Mouse (Mus musculus) bone marrow, adult 2 months (tissue): ENCODE results near the gene Mtor. TPM values are rescaled to one million over a fixed set of nuclear protein-coding genes. Genes with fewer than 3 reads are reported as not detected.
A peak's percentile ranks its signal among the peaks of the same experiment; 100 is the strongest.

Experiments used
- H3K27ac ChIP-seq: fragments of 200-500 bp; 2 replicates; pipeline ENCODE4 v1.5.1; 2012; ENCODE audit warnings: low read depth, mild to moderate bottlenecking, control low read depth, inconsistent platforms, low read length; ENCODE audit not compliant: control insufficient read depth, poor library complexity, insufficient read depth
- H3K4me1 ChIP-seq: fragments of 200-500 bp; 2 replicates; pipeline ENCODE4 v1.6.1; 2011; ENCODE audit warnings: low read length; ENCODE audit not compliant: control insufficient read depth, insufficient read depth
- H3K4me3 ChIP-seq: fragments of 200-500 bp; replicated peaks from 2 replicates; pipeline ENCODE3; 2011; ENCODE audit warnings: mild to moderate bottlenecking, low read depth, low read length, control low read depth; ENCODE audit not compliant: control insufficient read depth
- CTCF ChIP-seq: fragments of 200-500 bp; IDR thresholded peaks from 2 replicates; pipeline ENCODE4 v1.5.1; 2011; ENCODE audit warnings: low read length, control low read depth; ENCODE audit not compliant: control insufficient read depth, insufficient read depth
- POLR2A ChIP-seq: fragments of 200-500 bp; IDR thresholded peaks from 2 replicates; pipeline ENCODE4 v1.6.1; 2011; ENCODE audit warnings: low read depth, mild to moderate bottlenecking, control low read depth, low read length, borderline replicate concordance; ENCODE audit not compliant: control insufficient read depth
- WGBS: fragments of 180-500 bp; shearing (Covaris S2); methylation state at CpG from one replicate; pipeline ENCODE4 v1.1.7; 2018; 5-methylcytosine and 5-hydroxymethylcytosine counted together
- polyA plus RNA-seq: library from polyadenylated mRNA; stranded (reverse); fragments of >200 nt; gene quantifications from 2 replicates; pipeline ENCODE4 v1.2.4, GENCODE M21; 2011; ENCODE audit warnings: low replicate concordance; ENCODE audit not compliant: missing spikeins, insufficient read depth, insufficient read length

The Mtor gene
- polyA plus RNA-seq, 1 experiment, result 11.5 TPM

GRCm38 (mm10) chr4:148581422-148581821 lies 133.0 kb downstream of the Mtor start:
- TF ChIP-seq CTCF (no peak), POLR2A (no peak)
- H3K4me3 ChIP-seq, result no peak overlapping the region
- 91% methylated on average over 5 of the region's 5 CpGs for WGBS
- H3K27ac ChIP-seq, result no peak overlapping the region
- H3K4me1 ChIP-seq, result peaks cover 6% of the 10 kb centered on the region

DNA sequence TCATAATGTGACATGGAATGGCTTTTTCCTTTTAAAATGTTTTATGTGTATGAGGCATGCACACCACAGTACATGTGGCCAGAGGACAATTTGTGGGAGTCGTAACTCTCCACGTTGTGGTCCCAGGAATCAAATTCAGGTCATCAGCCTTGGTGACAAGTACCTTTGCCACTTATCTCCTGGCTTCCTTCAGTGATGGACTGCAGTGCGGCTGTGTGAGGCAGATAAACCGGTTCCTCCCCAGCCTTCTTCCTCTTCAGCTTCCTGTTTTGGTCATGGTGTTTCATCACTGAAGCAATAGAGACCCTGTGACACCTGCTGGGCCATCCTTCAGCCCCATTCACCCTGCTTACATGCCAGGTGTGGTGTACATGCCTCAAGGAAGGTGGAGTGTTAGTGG lies 134.8 kb downstream of the Mtor start:
- Histone ChIP-seq H3K27ac (peak overlapping the region; percentile 34; the same call in 1 of the 2 replicates), H3K4me3 (no peak overlapping the region), H3K4me1 (peaks cover 6% of the 10 kb centered on the region)
- TF ChIP-seq CTCF (no peak), POLR2A (no peak)
- 4% methylated on average over 4 of the region's 4 CpGs for WGBS

GRCm38 (mm10) chr4:148586648-148587047 lies 138.2 kb downstream of the Mtor start:
- Histone ChIP-seq H3K27ac (no peak overlapping the region), H3K4me1 (peaks cover 8% of the 10 kb centered on the region), H3K4me3 (no peak overlapping the region)
- no peak for TF ChIP-seq POLR2A
- TF ChIP-seq CTCF, result no peak
- 26% methylated on average over 9 of the region's 9 CpGs for WGBS

GRCm38 (mm10) chr4:148588793-148589192 lies 140.4 kb downstream of the Mtor start:
- H3K27ac ChIP-seq, result no peak overlapping the region
- H3K4me3 ChIP-seq, result no peak overlapping the region
- H3K4me1 ChIP-seq, result peaks cover 5% of the 10 kb centered on the region; the same call in 1 of the 2 replicates
- no peak for TF ChIP-seq POLR2A
- no peak for TF ChIP-seq CTCF
- 51% methylated on average over 9 of the region's 9 CpGs for WGBS

DNA sequence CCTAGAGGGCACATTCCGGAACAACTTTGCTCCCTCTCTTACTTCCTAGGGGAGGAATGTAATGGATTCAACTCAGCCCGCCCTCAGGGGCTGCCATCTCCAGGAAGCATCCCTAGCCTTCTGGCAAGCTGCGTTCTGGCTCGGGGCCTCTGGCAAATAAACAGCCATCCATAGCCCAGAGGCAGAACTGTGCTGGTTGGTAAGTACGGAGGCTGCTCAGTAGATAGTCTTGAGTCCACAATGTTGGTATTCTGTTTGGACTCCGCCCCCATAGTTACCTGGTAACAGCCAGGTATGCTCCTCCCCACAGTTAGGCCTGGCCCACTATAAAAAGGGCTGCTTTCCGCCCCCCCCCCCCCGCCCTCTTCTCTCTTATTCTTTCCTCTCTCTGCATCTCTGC lies 141.2 kb downstream of the Mtor start:
- Histone ChIP-seq H3K27ac (no peak overlapping the region), H3K4me3 (no peak overlapping the region), H3K4me1 (peaks cover 5% of the 10 kb centered on the region; the same call in 1 of the 2 replicates)
- WGBS, result 84% methylated on average over 7 of the region's 8 CpGs
- TF ChIP-seq CTCF (no peak), POLR2A (no peak)

DNA sequence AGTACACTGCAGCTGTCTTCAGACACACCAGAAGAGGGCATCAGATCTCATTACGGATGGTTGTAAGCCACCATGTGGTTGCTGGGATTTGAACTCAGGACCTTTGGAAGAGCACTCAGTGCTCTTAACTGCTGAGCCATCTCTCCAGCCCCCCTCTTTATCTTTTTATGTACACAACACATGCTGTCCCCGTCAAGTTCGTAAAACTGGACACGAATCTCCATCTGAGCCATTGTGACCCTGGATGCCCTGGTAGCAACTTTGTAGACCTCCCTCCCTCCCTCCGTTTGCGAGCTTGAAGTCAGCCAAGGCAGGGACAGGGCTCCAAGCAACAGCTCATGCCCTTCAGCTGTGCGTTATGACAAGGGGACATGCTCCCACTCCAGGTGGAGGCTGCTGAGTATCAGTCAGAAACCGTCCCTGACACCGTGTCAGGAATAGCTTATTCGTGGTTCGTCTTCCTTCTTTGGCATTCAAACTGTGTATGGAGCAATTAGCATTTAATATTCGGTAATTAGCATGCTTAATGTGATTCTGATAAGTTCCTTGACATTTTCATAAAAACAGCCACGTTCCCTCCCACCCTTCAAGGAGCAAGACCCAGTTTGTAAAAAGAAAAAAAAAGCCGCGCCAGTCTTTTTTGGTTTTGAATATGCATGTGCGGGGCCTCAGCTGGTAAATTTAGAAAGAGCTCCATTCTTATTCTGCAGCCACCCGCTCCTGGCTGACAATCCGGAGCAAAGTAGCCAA lies 142.2 kb downstream of the Mtor start:
- H3K4me1 ChIP-seq, result peaks cover 5% of the 10 kb centered on the region; the same call in 1 of the 2 replicates
- TF ChIP-seq CTCF, result no peak
- TF ChIP-seq POLR2A, result no peak
- H3K4me3 ChIP-seq, result peak overlapping the region; percentile 85
- H3K27ac ChIP-seq, result peak overlapping the region; percentile 46; the same call in 1 of the 2 replicates
- WGBS, result 4% methylated on average over 18 of the region's 18 CpGs

- under 1% methylated on average over 43 of the region's 50 CpGs for WGBS
- Histone ChIP-seq H3K4me1 (peaks cover 5% of the 10 kb centered on the region; the same call in 1 of the 2 replicates), H3K27ac (peak within 1 kb of the TSS; percentile 46; the same call in 1 of the 2 replicates), H3K4me3 (peak within 1 kb of the TSS; percentile 85)
- TF ChIP-seq POLR2A (no peak), CTCF (no peak)
Observed at GRCm38 (mm10) chr4:148591171-148591630, 142.8 kb downstream of the Mtor start, which contains the start of gene Srm. TSS of gene Srm (plus strand) at chr4:148591503.

GRCm38 (mm10) chr4:148591637-148592380 lies 143.4 kb downstream of the Mtor start:
- peaks cover 5% of the 10 kb centered on the region; the same call in 1 of the 2 replicates for H3K4me1 ChIP-seq
- under 1% methylated on average over 52 of the region's 53 CpGs for WGBS
- peak overlapping the region; percentile 76 for H3K4me3 ChIP-seq
- H3K27ac ChIP-seq, result peak overlapping the region; percentile 14; the same call in 1 of the 2 replicates
- TF ChIP-seq POLR2A, result no peak
- TF ChIP-seq CTCF, result no peak
